Mouse (Mus musculus) megakaryocyte, embryonic 14.5 days (primary cell): ENCODE results near the gene Filip1l.

ENCODE experiments used
- FLI1 ChIP-seq: IDR thresholded peaks from 2 replicates; pipeline ENCODE4 v1.6.1; 2012; ENCODE audit warnings: low read length, inconsistent platforms, mixed read lengths
- GATA1 ChIP-seq: IDR thresholded peaks from 3 replicates; pipeline ENCODE4 v1.6.1; 2012; ENCODE audit warnings: mixed read lengths, low read length, inconsistent platforms, borderline replicate concordance

GRCm38 (mm10) chr16:57305463-57305862, 47.4 kb upstream of the Filip1l start:
- TF ChIP-seq GATA1 (no peak), FLI1 (no peak)
